Comparison of ENCODE assay signal across 19 mouse cellular contexts in genomic region chr4:55088922-55089321, GRCm38 (mm10).
DNase-seq lines count a peak whose midpoint lies in the region; ATAC-seq and TF ChIP-seq lines count a peak whose summit lies in the region.
"Had no signal": no experiment of that assay in that cellular context is flagged by ENCODE, and none has a peak within 500 bp of the region (broad histone marks: within the 10 kb centered on the region; RNA-seq: fewer than 3 reads in every experiment).

No protein-coding gene starts in this region.

- 33% methylated on average over 6 of the region's 6 CpGs for WGBS in hindbrain, embryonic 14.5 days
- 39% methylated on average over 6 of the region's 6 CpGs for WGBS in hindbrain, embryonic 11.5 days
- 13% methylated on average over 6 of the region's 6 CpGs for WGBS in embryonic facial prominence, embryonic 14.5 days
- WGBS in forebrain, postnatal 0 days: 21% methylated on average over 6 of the region's 6 CpGs
- WGBS in heart, embryonic 10.5 days: 60% methylated on average over 6 of the region's 6 CpGs

- H3K9ac ChIP-seq in hindbrain, embryonic 14.5 days: no peak overlapping the region
- no peak overlapping the region for H3K9ac ChIP-seq in hindbrain, embryonic 11.5 days (ENCODE audit: low read depth, low read length)
- H3K9ac ChIP-seq in embryonic facial prominence, embryonic 14.5 days (ENCODE audit: low read depth, low read length): no peak overlapping the region
- no peak overlapping the region for H3K9ac ChIP-seq in forebrain, postnatal 0 days
- H3K9ac ChIP-seq: hindbrain, embryonic 15.5 days; limb, embryonic 13.5 days; liver, embryonic 15.5 days had no signal

- H3K27me3 ChIP-seq in hindbrain, embryonic 14.5 days (ENCODE audit: control insufficient read depth, insufficient read depth, low read length): no peaks in the 10 kb centered on the region
- no peaks in the 10 kb centered on the region for H3K27me3 ChIP-seq in hindbrain, embryonic 11.5 days (ENCODE audit: control insufficient read depth, insufficient read depth, low read length)
- no peaks in the 10 kb centered on the region for H3K27me3 ChIP-seq in embryonic facial prominence, embryonic 14.5 days (replicated peaks; ENCODE audit: control insufficient read depth, insufficient read depth, low read length)
- H3K27me3 ChIP-seq in forebrain, postnatal 0 days (ENCODE audit: insufficient read depth, low read length): no peaks in the 10 kb centered on the region
- no peaks in the 10 kb centered on the region for H3K27me3 ChIP-seq in heart, embryonic 10.5 days (ENCODE audit: insufficient read depth, poor library complexity, severe bottlenecking)
- H3K27me3 ChIP-seq: hindbrain, embryonic 15.5 days; limb, embryonic 13.5 days; liver, embryonic 15.5 days had no signal

- H3K4me2 ChIP-seq in hindbrain, embryonic 14.5 days (replicated peaks): no peak overlapping the region
- no peak overlapping the region for H3K4me2 ChIP-seq in hindbrain, embryonic 11.5 days (replicated peaks; ENCODE audit: low read depth, low read length)
- H3K4me2 ChIP-seq in embryonic facial prominence, embryonic 14.5 days (ENCODE audit: low read depth, low read length): no peak overlapping the region
- no peak overlapping the region for H3K4me2 ChIP-seq in forebrain, postnatal 0 days (ENCODE audit: low read depth)
- H3K4me2 ChIP-seq: hindbrain, embryonic 15.5 days; limb, embryonic 13.5 days; liver, embryonic 15.5 days had no signal

- H3K4me1 ChIP-seq in hindbrain, embryonic 14.5 days (replicated peaks; ENCODE audit: control insufficient read depth, insufficient read depth, low read length): no peaks in the 10 kb centered on the region
- no peaks in the 10 kb centered on the region for H3K4me1 ChIP-seq in hindbrain, embryonic 11.5 days (replicated peaks; ENCODE audit: control insufficient read depth, insufficient read depth, low read length)
- peaks cover 6% of the 10 kb centered on the region; the same call in 1 of the 2 replicates for H3K4me1 ChIP-seq in embryonic facial prominence, embryonic 14.5 days (ENCODE audit: control insufficient read depth, insufficient read depth, low read length)
- H3K4me1 ChIP-seq in forebrain, postnatal 0 days (ENCODE audit: insufficient read depth): peaks cover 10% of the 10 kb centered on the region; the same call in 1 of the 2 replicates
- H3K4me1 ChIP-seq in heart, embryonic 10.5 days: peaks cover 5% of the 10 kb centered on the region; the same call in 1 of the 2 replicates
- H3K4me1 ChIP-seq: limb, embryonic 13.5 days; liver, embryonic 15.5 days had no signal

- H3K9me3 ChIP-seq in hindbrain, embryonic 14.5 days (ENCODE audit: control insufficient read depth, low read length): no peaks in the 10 kb centered on the region
- H3K9me3 ChIP-seq in hindbrain, embryonic 11.5 days (ENCODE audit: control insufficient read depth, low read length): no peaks in the 10 kb centered on the region
- no peaks in the 10 kb centered on the region for H3K9me3 ChIP-seq in embryonic facial prominence, embryonic 14.5 days (ENCODE audit: control insufficient read depth, low read length)
- no peaks in the 10 kb centered on the region for H3K9me3 ChIP-seq in forebrain, postnatal 0 days (ENCODE audit: low read length)
- H3K9me3 ChIP-seq in heart, embryonic 10.5 days: no peaks in the 10 kb centered on the region
- H3K9me3 ChIP-seq: hindbrain, embryonic 15.5 days; limb, embryonic 13.5 days; liver, embryonic 15.5 days had no signal

- H3K27ac ChIP-seq in hindbrain, embryonic 14.5 days: 0 out of 2 replicates have a peak overlapping the region, but pooled peaks have one; percentile 10
- H3K27ac ChIP-seq in hindbrain, embryonic 11.5 days (ENCODE audit: low read depth, low read length): no peak overlapping the region
- H3K27ac ChIP-seq in embryonic facial prominence, embryonic 14.5 days (replicated peaks; ENCODE audit: low read depth, low read length): no peak overlapping the region
- H3K27ac ChIP-seq in forebrain, postnatal 0 days (ENCODE audit: low read depth, low read length): peak overlapping the region; percentile 73
- H3K27ac ChIP-seq in heart, embryonic 10.5 days: no peak overlapping the region
- H3K27ac ChIP-seq: hindbrain, embryonic 15.5 days; limb, embryonic 13.5 days; liver, embryonic 15.5 days had no signal

- ATAC-seq in hindbrain, embryonic 14.5 days (ENCODE audit: low FRiP score): no peak
- no peak for ATAC-seq in hindbrain, embryonic 11.5 days (ENCODE audit: low FRiP score)
- ATAC-seq in embryonic facial prominence, embryonic 14.5 days (ENCODE audit: low read depth): 0 out of 2 replicates have a peak, but pooled peaks have one; percentile 18
- peak; percentile 30; the same call in 1 of the 2 replicates for ATAC-seq in forebrain, postnatal 0 days
- ATAC-seq: intestine, postnatal 0 days had no signal

- no peak for TF ChIP-seq CTCF in forebrain, postnatal 0 days (IDR thresholded peaks at IDR 0.05; ENCODE audit: low read depth)

- H3K4me3 ChIP-seq in hindbrain, embryonic 14.5 days (replicated peaks; ENCODE audit: low read length): no peak overlapping the region
- no peak overlapping the region for H3K4me3 ChIP-seq in hindbrain, embryonic 11.5 days (ENCODE audit: low read depth, low read length)
- H3K4me3 ChIP-seq in embryonic facial prominence, embryonic 14.5 days (ENCODE audit: low read depth, low read length): no peak overlapping the region
- no peak overlapping the region for H3K4me3 ChIP-seq in forebrain, postnatal 0 days (ENCODE audit: low read depth, low read length)
- no peak overlapping the region for H3K4me3 ChIP-seq in heart, embryonic 10.5 days
- H3K4me3 ChIP-seq: hindbrain, embryonic 15.5 days; limb, embryonic 13.5 days; liver, embryonic 15.5 days had no signal

- peaks cover 4% of the 10 kb centered on the region for H3K36me3 ChIP-seq in hindbrain, embryonic 14.5 days (replicated peaks; ENCODE audit: control insufficient read depth, insufficient read depth)
- no peaks in the 10 kb centered on the region for H3K36me3 ChIP-seq in hindbrain, embryonic 11.5 days (ENCODE audit: control insufficient read depth, insufficient read depth, low read length)
- 0 out of 2 replicates have a peak, but pooled peaks cover 3% of the 10 kb centered on the region for H3K36me3 ChIP-seq in embryonic facial prominence, embryonic 14.5 days (ENCODE audit: control insufficient read depth, insufficient read depth, low read length)
- peaks cover 3% of the 10 kb centered on the region; the same call in 1 of the 2 replicates for H3K36me3 ChIP-seq in forebrain, postnatal 0 days (ENCODE audit: insufficient read depth)
- no peaks in the 10 kb centered on the region for H3K36me3 ChIP-seq in heart, embryonic 10.5 days
- H3K36me3 ChIP-seq: hindbrain, embryonic 15.5 days; liver, embryonic 15.5 days had no signal

- DNase-seq in hindbrain, embryonic 14.5 days (ENCODE audit: low spot score): no peak
- no peak for DNase-seq in hindbrain, embryonic 11.5 days (ENCODE audit: low spot score)
- DNase-seq in Muller cell, postnatal 12 days (ENCODE audit: inconsistent ontology term): peak; percentile 58
- peak; percentile 83 for DNase-seq in embryonic facial prominence, embryonic 14.5 days (ENCODE audit: low spot score)
- no peak for DNase-seq in forebrain, postnatal 0 days
- no peak for DNase-seq in urinary bladder, postnatal 4 days (ENCODE audit: low spot score in 2 of 2)
- DNase-seq in heart, embryonic 10.5 days (ENCODE audit: low spot score): no peak
- no peak for DNase-seq in cerebellum, postnatal 10 days
- DNase-seq: B cell, adult 2 months; cerebellum, adult 9-10 months; gastrocnemius, postnatal 14 days; heart, postnatal 10 days; kidney, postnatal 10 days; lung, postnatal 36 days; right cerebral cortex, postnatal 14 days had no signal

Comparison
In these comparisons a context has a peak if more than half of its experiments do, and no peak if none do; other contexts are left out.
1. H3K27ac ChIP-seq: peak in hindbrain, embryonic 14.5 days (single experiment) and forebrain, postnatal 0 days (single experiment); none in hindbrain, embryonic 11.5 days (single experiment), embryonic facial prominence, embryonic 14.5 days (single experiment) and heart, embryonic 10.5 days (single experiment).
2. ATAC-seq: peak in embryonic facial prominence, embryonic 14.5 days (single experiment) and forebrain, postnatal 0 days (single experiment); none in hindbrain, embryonic 14.5 days (single experiment) and hindbrain, embryonic 11.5 days (single experiment).
3. DNase-seq: peak in Muller cell, postnatal 12 days (single experiment) and embryonic facial prominence, embryonic 14.5 days (single experiment); none in hindbrain, embryonic 14.5 days (single experiment), hindbrain, embryonic 11.5 days (single experiment), forebrain, postnatal 0 days (single experiment), urinary bladder, postnatal 4 days (0 of 2), heart, embryonic 10.5 days (single experiment) and cerebellum, postnatal 10 days (0 of 2).